18 mouse cellular contexts compared by ENCODE assay signal in genomic region chr1:192947839-192948173, GRCm38 (mm10).
A peak's percentile ranks its signal among the peaks of the same experiment; 100 is the strongest.
DNase-seq lines count a peak whose midpoint lies in the region; ATAC-seq lines count a peak whose summit lies in the region.
"Had no signal": no experiment of that assay in that cellular context is flagged by ENCODE, and none has a peak within 500 bp of the region (broad histone marks: within the 10 kb centered on the region; RNA-seq: fewer than 3 reads in every experiment).

No protein-coding gene starts in this region.

- H3K4me2 ChIP-seq in forebrain, embryonic 16.5 days (ENCODE audit: low read length), result peak overlapping the region; percentile 26; the same call in 1 of the 2 replicates
- no peak overlapping the region for H3K4me2 ChIP-seq in neural tube, embryonic 14.5 days (ENCODE audit: low read depth, low read length)
- H3K4me2 ChIP-seq: heart, embryonic 15.5 days; limb, embryonic 15.5 days had no signal

- peak overlapping the region; percentile 92 for H3K27ac ChIP-seq in forebrain, embryonic 16.5 days (ENCODE audit: low read length)
- peak overlapping the region; percentile 40; the same call in 1 of the 2 replicates for H3K27ac ChIP-seq in neural tube, embryonic 14.5 days (ENCODE audit: low read depth, low read length)
- H3K27ac ChIP-seq: heart, embryonic 15.5 days; limb, embryonic 15.5 days had no signal

- no peaks in the 10 kb centered on the region for H3K27me3 ChIP-seq in forebrain, embryonic 16.5 days (replicated peaks; ENCODE audit: control insufficient read depth, insufficient read depth, low read length)
- no peaks in the 10 kb centered on the region for H3K27me3 ChIP-seq in neural tube, embryonic 14.5 days (ENCODE audit: control insufficient read depth, insufficient read depth, low read length)
- H3K27me3 ChIP-seq: heart, embryonic 15.5 days; limb, embryonic 15.5 days; Patski had no signal

- intact Hi-C loops in gastrocnemius, postnatal 36 days (cut with DNase I), result no loop called here

- H3K9me3 ChIP-seq in forebrain, embryonic 16.5 days (ENCODE audit: control insufficient read depth, low read length), result no peaks in the 10 kb centered on the region
- no peaks in the 10 kb centered on the region for H3K9me3 ChIP-seq in neural tube, embryonic 14.5 days (ENCODE audit: control insufficient read depth, low read length)
- H3K9me3 ChIP-seq: heart, embryonic 15.5 days; limb, embryonic 15.5 days had no signal

- no peak overlapping the region for H3K9ac ChIP-seq in forebrain, embryonic 16.5 days (replicated peaks; ENCODE audit: low read depth, low read length)
- no peak overlapping the region for H3K9ac ChIP-seq in neural tube, embryonic 14.5 days (replicated peaks; ENCODE audit: low read depth, low read length)
- H3K9ac ChIP-seq: heart, embryonic 15.5 days; limb, embryonic 15.5 days had no signal

- no peaks in the 10 kb centered on the region for H3K36me3 ChIP-seq in forebrain, embryonic 16.5 days (ENCODE audit: control insufficient read depth, insufficient read depth)
- H3K36me3 ChIP-seq in neural tube, embryonic 14.5 days (ENCODE audit: control insufficient read depth, insufficient read depth, low read length), result no peaks in the 10 kb centered on the region
- H3K36me3 ChIP-seq: heart, embryonic 15.5 days; limb, embryonic 15.5 days had no signal

- H3K4me1 ChIP-seq in forebrain, embryonic 16.5 days (replicated peaks; ENCODE audit: control insufficient read depth, insufficient read depth, low read length), result peaks cover 5% of the 10 kb centered on the region
- no peaks in the 10 kb centered on the region for H3K4me1 ChIP-seq in neural tube, embryonic 14.5 days (ENCODE audit: control insufficient read depth, insufficient read depth, low read length)
- H3K4me1 ChIP-seq: heart, embryonic 15.5 days; limb, embryonic 15.5 days had no signal

- WGBS in forebrain, embryonic 16.5 days, result 13% methylated on average over 2 of the region's 2 CpGs
- 30% methylated on average over 2 of the region's 2 CpGs for WGBS in neural tube, embryonic 14.5 days

- no peak overlapping the region for H3K4me3 ChIP-seq in forebrain, embryonic 16.5 days (replicated peaks; ENCODE audit: low read length)
- H3K4me3 ChIP-seq in neural tube, embryonic 14.5 days (ENCODE audit: low read depth, low read length), result no peak overlapping the region
- H3K4me3 ChIP-seq: heart, embryonic 15.5 days; limb, embryonic 15.5 days; myocyte had no signal

- DNase-seq in embryo, embryonic 11 days, result peak; percentile 65
- peak; percentile 54 for DNase-seq in mesoderm, embryonic 11.5 days (ENCODE audit: low read depth, low spot score)
- DNase-seq in spleen, postnatal 36 days (ENCODE audit: low spot score in 2 of 2), result no peak
- no peak for DNase-seq in gastrocnemius, postnatal 36 days
- no peak for DNase-seq in adrenal gland, postnatal 10 days
- DNase-seq: adrenal gland, postnatal 14 days; cerebellum, adult 18-20 months; kidney, adult 11 months; layer of hippocampus, adult 9-11 months; lung, postnatal 10 days; right cerebral cortex, postnatal 4 days had no signal

- peak; percentile 75 for ATAC-seq in forebrain, embryonic 16.5 days
- peak; percentile 34; the same call in 1 of the 2 replicates for ATAC-seq in neural tube, embryonic 14.5 days (ENCODE audit: low read depth)
- ATAC-seq in cerebellum, adult (ENCODE audit: insufficient number of reproducible peaks, low FRiP score, low TSS enrichment), result no peak
- ATAC-seq: Patski had no signal

Comparison
In these comparisons a context has a peak if more than half of its experiments do, and no peak if none do; other contexts are left out.
1. DNase-seq: peak in embryo, embryonic 11 days (single experiment) and mesoderm, embryonic 11.5 days (single experiment); none in spleen, postnatal 36 days (0 of 2), gastrocnemius, postnatal 36 days (0 of 2) and adrenal gland, postnatal 10 days (single experiment).